Mouse (Mus musculus) midbrain, embryonic 14.5 days (tissue): ENCODE measurements around the gene Tef. TPM values are rescaled to one million over a fixed set of nuclear protein-coding genes. Genes with fewer than 3 reads are reported as not detected.

Experiments used
- polyA plus RNA-seq: library from polyadenylated mRNA; unstranded; fragments of >200 nt; fragmentation: Nextera tagmentation; extraction: Ambion mirVana; gene quantifications from 2 replicates; pipeline ENCODE4 v1.2.1, GENCODE M21; 2014

The Tef gene
- polyA plus RNA-seq, 1 experiment from 2014 or later, result 19.6 TPM

Other genes starting within 250 kb of the Tef start
- gene Ep300, start 217.1 kb upstream of the Tef start, polyA plus RNA-seq, result 22.3 and 28.5 TPM in 2 replicates
- 25.4 and 29.0 TPM in 2 replicates for gene L3mbtl2, start 138.5 kb upstream of the Tef start, polyA plus RNA-seq
- 25.2 and 34.8 TPM in 2 replicates for gene Chadl, start 105.1 kb upstream of the Tef start, polyA plus RNA-seq
- gene Zc3h7b, start 57.4 kb upstream of the Tef start, polyA plus RNA-seq, result 61.2 and 63.8 TPM in 2 replicates
- 118 and 119 TPM in 2 replicates for gene Rangap1, start 56.9 kb upstream of the Tef start, polyA plus RNA-seq
- gene Tob2, start 56.4 kb downstream of the Tef start, polyA plus RNA-seq, result 11.7 and 14.4 TPM in 2 replicates
- 139 and 149 TPM in 2 replicates for gene Phf5a, start 69.5 kb downstream of the Tef start, polyA plus RNA-seq
- 211 and 221 TPM in 2 replicates for gene Aco2, start 69.9 kb downstream of the Tef start, polyA plus RNA-seq
- 67.7 and 74.2 TPM in 2 replicates for gene Polr3h, start 123.8 kb downstream of the Tef start, polyA plus RNA-seq
- gene Csdc2, start 134.3 kb downstream of the Tef start, polyA plus RNA-seq, result 167 and 188 TPM in 2 replicates
- gene Pmm1, start 158.5 kb downstream of the Tef start, polyA plus RNA-seq, result 67.1 and 94.5 TPM in 2 replicates
- not detected in 2 replicates for gene 1700029P11Rik, start 178.1 kb downstream of the Tef start, polyA plus RNA-seq
- gene Xrcc6, start 185.4 kb downstream of the Tef start, polyA plus RNA-seq, result 28.3 and 36.9 TPM in 2 replicates
- 39.7 and 51.0 TPM in 2 replicates for gene Desi1, start 231.4 kb downstream of the Tef start, polyA plus RNA-seq
- 243 and 254 TPM in 2 replicates for gene Snu13, start 245.2 kb downstream of the Tef start, polyA plus RNA-seq